Comparison of ENCODE assay signal across 11 mouse cellular contexts in the genomic region with DNA sequence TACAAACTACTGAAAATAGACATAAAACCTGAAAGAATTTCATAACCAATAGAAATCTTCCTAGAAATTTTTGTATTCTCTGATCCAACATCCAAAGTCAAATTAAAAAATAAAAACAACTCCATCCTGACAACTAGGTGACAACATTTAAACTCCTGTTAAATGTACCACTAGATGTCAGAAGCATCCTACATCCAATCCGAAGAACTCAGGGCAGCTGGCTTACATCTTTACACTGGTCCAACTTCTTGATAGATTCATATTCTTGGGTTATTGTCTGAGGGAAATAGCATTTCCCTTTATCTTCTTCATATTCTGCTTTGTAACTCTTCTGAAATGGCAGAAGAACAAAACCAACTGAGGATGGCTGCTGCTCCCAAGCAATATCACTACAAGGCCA.
DNase-seq lines count a peak whose midpoint lies in the region; ATAC-seq and TF ChIP-seq lines count a peak whose summit lies in the region.
"Had no signal": no experiment of that assay in that cellular context is flagged by ENCODE, and none has a peak within 500 bp of the region (broad histone marks: within the 10 kb centered on the region; RNA-seq: fewer than 3 reads in every experiment).

No protein-coding gene starts in this region.

- no peak overlapping the region for H3K27ac ChIP-seq in heart, embryonic 10.5 days
- H3K27ac ChIP-seq in layer of hippocampus, adult 2 months = no peak overlapping the region
- H3K27ac ChIP-seq: hindbrain, embryonic 15.5 days had no signal

- H3K9me3 ChIP-seq in heart, embryonic 10.5 days = no peaks in the 10 kb centered on the region
- H3K9me3 ChIP-seq: hindbrain, embryonic 15.5 days had no signal

- peak; percentile 28 for DNase-seq in heart, embryonic 10.5 days (ENCODE audit: low spot score)
- no peak for DNase-seq in heart, postnatal 25 days (ENCODE audit: low spot score)
- DNase-seq in layer of hippocampus, adult 2 months (ENCODE audit: low spot score in 2 of 2) = no peak
- no peak for DNase-seq in layer of hippocampus, adult 8-10 months (ENCODE audit: low spot score in 2 of 2)
- no peak for DNase-seq in right cerebral cortex, adult 18-20 months
- no peak for DNase-seq in layer of hippocampus, adult 9-11 months
- DNase-seq: cerebellum, postnatal 25 days; spleen, adult 18-20 months had no signal

- H3K36me3 ChIP-seq in heart, embryonic 10.5 days = no peaks in the 10 kb centered on the region
- H3K36me3 ChIP-seq: hindbrain, embryonic 15.5 days had no signal

- H3K4me1 ChIP-seq in heart, embryonic 10.5 days = peaks cover 8% of the 10 kb centered on the region; the same call in 1 of the 2 replicates
- H3K4me1 ChIP-seq: hindbrain, embryonic 15.5 days had no signal

- peak; percentile 82 for ATAC-seq in CD4-positive, CD25-positive, alpha-beta regulatory T cell, adult 4 months
- peak; percentile 71 for ATAC-seq in inflammation-experienced regulatory T-cells, adult 6 months

- H3K27me3 ChIP-seq in heart, embryonic 10.5 days (ENCODE audit: insufficient read depth, poor library complexity, severe bottlenecking) = no peaks in the 10 kb centered on the region
- H3K27me3 ChIP-seq: hindbrain, embryonic 15.5 days had no signal

- intact Hi-C loops in heart, postnatal 25 days (cut with DNase I) = loop anchor here (5.0 kb wide), 2 partner anchors 104 to 289 kb away; no protein-coding TSS in a partner anchor

- peak; percentile 78 for TF ChIP-seq CTCF in layer of hippocampus, adult 2 months (conservative IDR thresholded peaks at IDR 0.05)

- WGBS in heart, embryonic 10.5 days = 67% methylated on average over 1 of the region's 1 CpGs

- no peak overlapping the region for H3K4me3 ChIP-seq in heart, embryonic 10.5 days
- no peak overlapping the region for H3K4me3 ChIP-seq in layer of hippocampus, adult 2 months
- H3K4me3 ChIP-seq: hindbrain, embryonic 15.5 days had no signal
